Mouse (Mus musculus) R1 (cell line): Measurements from ENCODE around the gene Tnfrsf14.

Experiments
- DNase-seq: peaks from one replicate; pipeline ENCODE4 v3.0.0-alpha.2; 2018; ENCODE audit warnings: low read depth, low spot score

Gene Tnfrsf14

DNA sequence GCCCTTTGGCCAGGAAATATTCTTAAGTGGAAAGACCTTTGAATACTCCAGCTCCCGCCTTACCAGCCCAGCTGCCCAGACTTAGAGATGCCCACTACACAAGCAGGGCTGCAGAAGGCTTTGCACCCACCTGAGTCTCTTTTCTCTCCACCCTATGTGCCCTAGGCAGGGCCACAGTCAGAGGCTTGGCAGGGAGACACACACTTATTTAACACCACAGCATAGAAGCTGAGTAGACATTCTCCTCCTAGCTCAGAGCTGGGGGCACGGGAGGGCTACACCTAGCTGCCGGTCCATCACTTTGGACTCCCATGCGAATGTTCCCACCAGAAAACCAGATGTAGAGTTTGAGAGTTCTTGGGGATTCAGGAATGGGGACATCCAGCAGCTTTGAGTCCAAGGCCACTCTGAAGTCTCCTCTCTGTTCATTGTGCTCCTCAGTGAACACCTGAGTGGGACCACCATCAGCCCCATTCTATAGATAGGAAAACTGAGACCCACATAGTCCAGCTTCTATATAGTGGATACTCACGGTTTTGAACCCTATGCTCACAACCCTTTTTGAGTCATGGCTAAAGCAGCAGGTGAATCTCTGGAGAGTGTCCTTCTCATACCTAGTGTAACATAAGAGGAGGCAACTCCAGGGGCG lies 20.7 kb upstream of the Tnfrsf14 start:
- DNase-seq = no peak

DNA sequence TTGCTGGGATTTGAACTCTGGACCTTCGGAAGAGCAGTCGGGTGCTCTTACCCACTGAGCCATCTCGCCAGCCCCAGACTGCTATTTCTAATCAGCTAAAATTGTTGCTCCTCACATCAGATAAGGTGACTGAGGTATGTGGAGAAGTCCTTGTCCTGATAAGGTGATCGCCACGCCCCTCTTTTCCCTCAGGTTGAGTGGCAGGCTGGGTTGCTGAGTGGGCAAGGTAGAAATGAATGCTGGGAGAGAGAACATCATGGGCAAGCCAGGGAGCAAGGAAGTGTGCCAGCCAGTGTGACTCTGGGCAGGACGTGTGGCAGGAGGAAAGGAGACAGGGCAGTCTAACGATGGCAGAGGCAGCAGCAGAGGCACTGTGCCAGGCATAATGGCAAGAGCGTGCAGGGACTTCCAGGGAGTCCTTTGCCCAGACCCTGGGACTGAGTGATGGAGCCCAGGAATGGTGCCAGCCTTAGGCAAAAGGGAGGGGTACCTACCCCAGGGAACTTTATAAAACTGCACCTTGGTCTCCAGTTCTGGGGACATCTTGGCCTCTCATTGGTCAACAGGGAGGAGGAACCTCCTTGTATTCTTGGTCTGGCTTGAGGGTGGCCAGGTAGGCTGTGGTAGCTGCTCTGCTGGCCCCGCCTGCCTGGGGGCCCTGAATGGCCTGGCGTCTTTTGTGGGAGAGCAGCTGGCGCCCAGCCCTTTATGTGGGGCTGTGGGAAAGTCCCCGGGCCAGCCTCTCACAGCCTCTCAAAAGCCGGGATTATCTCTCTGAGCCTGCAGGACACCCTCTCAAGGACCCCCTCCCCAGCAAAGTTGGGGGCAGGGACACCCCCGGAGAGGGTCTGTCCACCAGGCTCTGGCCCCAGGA lies 19.9 kb upstream of the Tnfrsf14 start:
- DNase-seq = no peak

DNA sequence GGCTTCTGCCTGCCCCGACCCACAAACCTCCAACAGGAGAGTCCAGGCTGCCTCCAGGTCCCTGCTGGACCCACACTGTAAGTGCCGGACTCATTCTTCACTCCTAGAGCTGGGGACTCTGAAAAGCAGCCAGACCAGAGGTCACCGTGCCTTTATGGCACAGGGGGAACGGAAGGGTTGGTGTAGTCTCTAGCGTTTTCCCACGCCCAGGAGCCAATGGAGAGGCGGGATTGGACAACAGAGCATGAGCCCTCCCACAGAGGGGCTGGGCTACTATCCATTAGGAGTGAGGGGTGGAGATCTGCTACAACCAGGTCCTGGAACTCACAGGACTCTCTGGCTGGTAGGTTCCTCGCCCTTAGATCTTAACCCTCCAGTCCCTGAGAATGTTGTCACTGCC lies 18.0 kb upstream of the Tnfrsf14 start:
- peak; percentile 96 for DNase-seq

DNA sequence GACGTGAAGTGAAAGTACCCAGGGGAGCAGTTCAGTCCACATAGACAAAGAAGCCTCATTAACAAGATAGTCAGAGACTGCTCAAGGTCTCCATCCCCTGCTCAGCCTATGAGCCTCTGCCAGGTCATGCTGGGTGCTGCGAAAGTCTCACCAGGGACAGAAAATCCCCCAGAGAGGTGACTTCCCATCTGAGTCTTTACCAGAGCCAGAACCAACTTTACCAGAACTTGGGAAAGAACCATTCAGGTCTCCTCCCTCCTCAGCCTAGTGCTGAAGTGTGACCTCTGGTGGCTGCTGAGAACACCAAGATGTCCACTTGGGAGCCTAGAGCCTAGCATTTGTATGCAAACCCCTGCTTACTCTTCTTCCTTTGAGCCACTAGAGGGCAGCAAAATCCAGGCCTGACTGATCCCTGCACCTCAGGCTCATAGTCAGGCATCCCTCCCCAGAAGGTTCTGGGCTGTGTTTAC lies 15.8 kb upstream of the Tnfrsf14 start:
- peak; percentile 95 for DNase-seq

DNA sequence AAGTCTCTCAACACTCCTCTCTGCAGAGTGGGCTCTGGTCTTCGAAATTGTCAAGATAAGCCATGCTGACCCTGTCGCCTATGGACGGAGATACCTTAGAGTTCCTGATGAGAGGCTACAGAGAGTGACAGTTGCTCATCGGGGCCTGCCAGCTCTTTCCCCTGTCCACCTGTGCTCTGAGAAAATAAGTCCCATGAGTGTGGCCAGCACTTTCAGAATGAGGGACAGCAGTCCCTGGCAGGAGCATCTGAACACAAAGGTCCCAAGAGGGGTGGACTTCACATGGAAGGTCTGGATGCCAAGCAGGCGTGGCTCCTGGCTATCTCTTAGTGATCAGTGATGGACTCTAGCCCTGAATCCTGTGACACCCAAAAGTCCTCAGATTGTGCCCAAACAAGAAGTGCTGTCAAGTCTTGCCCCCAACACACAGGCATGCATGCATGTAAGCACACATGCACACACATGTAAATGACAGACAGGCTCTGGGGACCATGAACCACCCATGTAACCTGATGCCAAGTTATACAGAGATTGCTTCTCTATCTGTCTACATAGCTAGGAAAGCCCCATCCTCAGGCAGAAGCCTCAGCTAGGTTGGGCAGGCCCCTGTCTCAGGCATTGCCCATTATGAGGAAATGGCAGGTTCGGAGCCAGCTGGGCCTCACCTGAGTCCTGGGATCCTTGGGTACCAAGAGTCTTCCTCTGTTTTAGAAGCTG lies 15.1 kb upstream of the Tnfrsf14 start:
- DNase-seq = no peak

DNA sequence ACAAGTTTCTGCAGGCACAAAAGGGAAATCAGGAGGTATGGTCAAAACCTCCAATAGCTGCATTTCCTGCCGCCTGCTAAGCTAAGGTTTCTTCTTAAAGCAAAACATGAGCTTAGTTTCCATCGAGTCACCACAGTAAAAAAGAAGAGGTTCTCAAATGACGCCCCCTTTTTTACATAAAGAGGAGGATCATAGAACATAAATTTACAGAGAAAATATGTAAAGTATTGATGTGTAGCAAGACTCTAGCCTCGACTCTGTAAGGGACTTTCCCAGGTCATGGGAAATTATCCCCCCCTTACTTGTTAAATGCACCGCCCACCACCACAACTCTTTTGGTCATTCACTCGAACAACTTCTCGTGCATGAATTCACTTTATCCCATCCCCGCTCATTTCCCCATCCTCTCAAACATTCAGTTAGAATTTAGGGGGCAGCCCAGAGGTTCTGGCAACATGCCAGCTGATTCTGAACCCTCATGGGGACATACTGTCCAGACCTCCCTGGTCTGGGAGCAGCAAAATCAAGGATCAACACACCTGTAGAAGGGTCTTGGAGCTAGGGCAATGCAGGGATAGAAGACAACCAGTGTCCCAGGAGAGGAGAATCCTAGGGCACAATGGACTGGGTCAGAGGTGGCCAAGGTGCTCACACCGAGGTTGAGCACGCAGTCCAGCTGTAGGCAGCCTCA lies 14.4 kb upstream of the Tnfrsf14 start:
- DNase-seq = peak; percentile 70

DNA sequence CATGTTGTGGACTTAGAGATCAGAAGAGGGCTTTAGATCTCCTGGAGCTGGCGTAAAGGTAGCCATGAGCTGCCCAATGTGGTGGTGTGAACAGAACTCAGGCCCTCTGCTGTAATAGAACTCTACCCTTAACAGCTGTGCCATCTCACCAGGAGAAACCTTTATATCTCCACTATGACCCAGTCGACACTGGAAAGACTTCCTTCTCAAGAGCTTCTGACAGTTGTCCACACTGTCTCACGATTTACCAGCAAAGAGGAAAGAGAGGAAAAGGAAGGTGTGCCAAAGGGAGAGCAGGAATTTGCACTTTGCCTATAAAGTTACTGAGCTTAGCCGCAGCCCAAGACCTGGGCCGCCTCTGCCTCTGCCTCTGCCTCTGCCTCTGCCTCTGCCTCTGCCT lies 13.5 kb upstream of the Tnfrsf14 start:
- DNase-seq = no peak

DNA sequence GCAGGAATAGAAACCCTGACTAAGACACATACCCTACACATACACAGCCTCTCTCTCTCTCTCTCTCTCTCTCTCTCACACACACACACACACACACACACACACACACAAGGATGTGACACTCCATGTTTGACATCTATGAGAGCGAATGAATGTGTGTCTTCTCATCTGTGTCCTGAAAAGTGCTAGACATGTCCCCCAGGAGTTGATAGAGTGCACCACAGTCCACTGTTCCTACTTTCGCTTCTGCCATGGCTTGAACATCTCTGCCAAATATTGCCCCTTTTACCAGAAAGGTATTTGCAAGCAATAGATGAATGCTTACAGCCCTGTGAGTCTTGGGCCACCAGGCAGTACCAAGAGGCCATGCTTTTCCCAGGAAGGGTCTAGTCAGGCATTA lies 11.8 kb upstream of the Tnfrsf14 start:
- no peak for DNase-seq

DNA sequence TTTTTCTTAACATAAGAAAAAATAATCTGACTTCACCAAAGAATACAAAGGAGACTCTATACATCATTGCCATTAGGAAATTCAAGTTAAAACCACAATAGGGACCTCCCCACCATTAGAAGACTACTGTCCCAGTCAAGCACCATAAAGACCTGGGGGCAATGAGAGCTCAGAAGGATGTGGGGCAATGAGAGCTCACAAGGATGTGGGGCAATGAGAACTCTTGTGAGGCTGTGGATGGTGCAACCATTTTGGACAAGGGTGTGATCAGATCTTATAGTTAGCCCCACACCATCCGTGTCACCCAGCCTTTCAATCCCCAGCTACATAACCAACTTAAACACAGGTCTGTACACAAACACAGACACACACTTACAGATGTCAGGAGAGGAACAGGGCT lies 9.4 kb upstream of the Tnfrsf14 start:
- no peak for DNase-seq

DNA sequence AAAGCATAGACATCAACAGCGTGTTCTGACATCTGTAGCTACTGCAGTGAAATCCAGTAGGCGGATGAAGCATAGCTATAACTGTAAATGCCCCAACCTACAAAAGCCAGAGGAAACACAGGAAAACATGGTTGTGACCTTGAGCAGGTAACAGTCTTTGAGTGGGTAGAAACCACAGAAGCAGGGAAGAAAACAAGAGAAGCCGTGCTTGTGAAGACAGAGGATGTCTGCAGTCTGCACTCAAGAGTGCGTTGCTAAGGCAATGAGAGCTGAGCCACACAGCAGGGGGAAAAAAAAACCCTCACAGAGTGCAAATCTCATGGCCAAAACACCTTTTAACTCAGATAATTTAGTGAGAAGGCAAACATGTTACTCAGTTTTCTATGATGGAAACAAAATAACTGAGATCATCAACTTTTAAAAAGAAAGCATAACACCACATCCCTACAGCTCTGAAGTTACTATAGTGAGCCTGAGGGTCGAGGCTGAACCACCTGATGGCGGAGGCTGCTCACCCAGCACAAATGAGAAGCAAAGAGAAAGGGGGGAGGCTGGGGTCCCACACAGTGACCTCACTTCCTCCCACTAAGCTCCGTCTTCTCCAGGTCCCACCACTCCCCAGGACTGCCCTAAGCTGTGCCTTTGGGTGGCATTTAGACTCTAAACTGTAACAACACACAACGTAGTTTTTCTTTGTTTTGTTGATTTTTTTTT lies 8.3 kb upstream of the Tnfrsf14 start:
- no peak for DNase-seq

DNA sequence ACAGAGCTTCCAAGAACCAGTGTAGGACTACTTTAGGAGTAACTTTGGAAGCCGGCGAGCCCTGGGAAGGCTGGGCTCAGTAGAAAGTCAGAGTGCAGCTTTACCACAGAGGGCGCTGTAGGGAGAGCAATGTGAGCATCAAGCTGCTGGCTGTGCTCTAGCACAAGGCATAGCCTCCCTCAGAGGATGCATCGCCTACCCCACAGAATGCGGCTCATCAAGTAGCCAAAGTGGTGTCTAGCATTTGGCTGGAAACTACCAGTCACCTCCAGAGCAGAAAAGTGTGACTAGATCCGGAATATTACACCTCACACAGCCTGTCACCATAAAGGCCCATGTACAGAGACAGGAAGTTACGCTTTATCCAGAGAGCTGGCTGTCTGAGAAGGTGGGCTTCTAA lies 7.4 kb upstream of the Tnfrsf14 start:
- DNase-seq = no peak

DNA sequence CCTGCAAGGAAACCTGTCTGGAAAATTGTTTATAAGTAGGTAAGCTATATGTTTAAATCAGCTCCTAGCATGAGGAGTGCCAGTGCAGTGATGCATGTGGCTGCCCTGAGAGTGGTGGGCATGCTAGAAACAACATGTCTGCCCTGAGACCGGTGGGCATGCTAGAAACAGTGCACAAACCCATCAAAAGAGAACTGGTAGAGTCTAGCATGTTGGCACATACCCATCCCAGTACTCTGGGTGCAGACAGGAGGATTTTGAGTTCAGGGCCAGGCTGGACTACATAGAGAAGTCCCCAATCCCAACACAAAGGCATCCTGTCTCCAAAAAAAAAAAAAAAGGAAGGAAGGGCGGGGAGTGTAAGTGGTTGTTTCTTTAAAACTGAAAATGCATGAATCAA lies 6.4 kb upstream of the Tnfrsf14 start:
- no peak for DNase-seq

DNA sequence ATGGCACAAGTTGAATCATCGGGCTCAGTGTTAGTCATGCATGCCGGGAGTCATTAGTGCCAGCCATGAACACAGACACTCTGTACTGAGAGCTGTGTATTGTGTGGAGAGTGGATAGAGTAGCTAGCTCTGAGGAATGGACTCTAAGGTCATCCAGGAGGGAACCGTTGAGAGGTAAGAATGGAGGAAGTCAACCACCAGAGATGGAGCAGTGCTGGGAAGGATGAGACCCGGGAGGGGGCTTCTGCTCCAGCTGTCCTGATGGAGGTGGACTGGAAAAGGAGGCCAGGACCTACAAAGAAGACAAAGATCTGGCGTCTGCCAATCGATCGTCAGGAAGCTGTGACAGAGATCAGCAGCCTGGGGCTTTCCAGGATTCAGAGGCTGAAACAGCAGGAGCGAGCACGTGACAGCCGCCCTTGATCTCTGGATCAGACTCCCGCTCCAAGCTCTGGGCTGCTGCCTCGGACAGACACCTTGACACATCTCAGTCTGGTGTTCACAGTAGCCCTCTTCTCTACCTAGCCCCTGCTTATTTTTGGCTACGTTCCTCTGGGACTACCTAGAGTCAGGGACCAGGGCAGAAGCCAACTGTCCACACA lies 5.0 kb upstream of the Tnfrsf14 start:
- DNase-seq = no peak

DNA sequence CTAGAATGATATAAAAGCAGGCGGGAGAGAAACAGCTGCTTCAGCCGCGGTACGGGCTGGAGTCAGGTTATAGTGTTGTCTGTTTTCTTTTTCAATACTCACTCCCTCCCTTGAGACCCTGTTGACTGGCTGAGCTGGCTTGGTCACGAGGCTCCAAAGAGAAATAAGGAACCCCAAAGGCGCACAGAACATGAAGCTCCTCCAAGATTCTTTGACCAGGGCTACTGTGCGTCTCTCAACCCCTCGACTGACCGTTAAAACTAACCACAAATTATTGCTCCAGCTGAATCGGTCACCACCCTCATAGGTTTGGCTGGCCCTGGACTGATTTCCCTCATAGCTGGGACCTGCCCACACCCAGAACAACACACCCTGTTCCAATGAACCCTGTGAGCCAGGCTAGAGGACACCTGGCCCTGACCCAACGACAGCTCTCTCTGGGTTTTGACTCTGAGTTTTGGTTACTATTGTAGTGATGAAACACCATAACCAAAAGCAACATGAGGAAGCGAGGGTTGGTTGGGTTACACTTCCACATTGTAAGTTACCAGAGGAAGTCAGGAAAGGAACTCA lies 811 bp upstream of the Tnfrsf14 start:
- DNase-seq = no peak

DNA sequence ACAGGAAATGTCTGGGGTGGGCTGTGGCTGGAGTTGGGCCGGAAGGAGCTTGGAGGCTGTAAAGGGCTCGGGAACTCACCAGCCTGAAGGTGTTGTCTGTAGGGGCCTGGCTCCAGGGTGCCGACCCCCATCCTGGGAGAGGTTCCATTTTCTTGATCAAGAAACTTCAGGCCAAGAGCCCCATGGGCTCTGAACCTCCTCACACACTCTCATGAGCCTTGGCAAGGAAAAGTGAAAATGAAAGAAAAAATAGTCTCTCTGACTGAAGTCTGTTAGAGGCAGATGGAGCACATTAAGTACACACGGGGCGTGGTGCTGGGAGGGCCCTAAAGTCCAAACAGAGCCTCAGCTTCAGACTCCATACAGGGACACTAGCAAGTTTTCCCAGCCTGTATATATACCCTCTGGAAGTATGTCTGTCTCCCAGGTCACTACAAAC lies 445 bp downstream of the Tnfrsf14 start:
- no peak for DNase-seq

DNA sequence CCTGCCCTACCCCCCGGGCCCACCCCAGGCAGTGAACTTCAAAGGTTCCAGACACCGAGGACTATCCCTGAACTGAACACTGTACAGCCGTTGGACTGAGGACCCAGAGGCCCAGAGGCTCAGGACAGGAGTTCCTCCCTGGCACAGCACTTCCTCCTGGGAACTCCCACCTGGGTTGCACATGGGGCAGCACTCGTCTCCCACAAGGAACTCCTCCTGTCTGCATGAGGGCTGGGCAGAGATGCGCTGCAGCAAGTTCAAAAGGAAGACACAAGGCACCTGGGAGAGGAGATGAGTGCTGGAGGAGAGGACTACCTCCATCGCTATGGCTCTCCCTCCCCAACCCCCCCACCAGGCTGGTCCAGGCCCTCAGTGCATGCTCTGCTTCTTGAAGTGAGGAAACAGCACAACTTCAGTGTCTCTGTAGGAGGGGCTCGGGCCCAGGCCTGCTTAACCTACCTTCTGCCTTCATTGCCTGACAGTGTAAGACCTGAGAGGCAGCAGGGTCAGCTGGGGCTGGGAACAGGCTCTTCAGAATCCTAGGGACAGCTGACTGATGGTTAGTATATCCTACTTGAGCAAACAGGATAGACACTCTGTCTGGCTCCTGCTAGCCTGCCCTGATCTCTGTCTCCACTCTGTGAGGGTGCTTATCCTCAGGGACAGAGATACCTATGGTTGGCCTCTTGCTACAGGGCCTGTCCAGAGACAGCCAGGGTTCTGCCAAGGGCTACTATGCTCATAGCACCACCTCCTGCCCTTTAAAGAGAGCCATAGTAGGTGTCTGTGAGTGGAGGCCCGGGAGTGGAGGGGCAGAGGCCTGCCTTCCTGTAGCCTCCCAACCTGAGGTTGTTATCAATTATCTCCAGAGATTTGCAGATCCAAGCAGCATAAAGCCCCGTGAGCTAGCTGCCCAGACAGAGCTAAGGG lies 1.1 kb downstream of the Tnfrsf14 start:
- DNase-seq = no peak

DNA sequence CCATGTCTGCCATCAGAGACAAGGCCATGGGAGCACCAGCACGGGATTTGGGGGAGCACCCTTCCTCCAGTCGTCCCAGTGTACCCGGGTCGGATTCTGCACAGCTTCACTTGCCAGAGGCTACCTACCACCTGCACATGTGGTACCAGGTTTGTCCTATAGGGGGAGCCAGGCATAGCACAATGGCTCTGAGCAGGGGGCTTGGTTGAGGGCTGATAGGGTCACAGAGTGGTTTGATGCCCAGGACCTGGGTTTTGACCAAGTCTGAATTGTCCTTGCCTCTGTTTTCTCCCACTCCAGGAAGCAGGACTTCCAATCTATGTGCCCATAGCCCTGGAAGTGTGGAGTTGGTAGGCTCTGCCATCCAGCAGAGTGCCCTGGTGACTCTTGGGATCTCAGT lies 3.0 kb downstream of the Tnfrsf14 start:
- peak; percentile 73 for DNase-seq

DNA sequence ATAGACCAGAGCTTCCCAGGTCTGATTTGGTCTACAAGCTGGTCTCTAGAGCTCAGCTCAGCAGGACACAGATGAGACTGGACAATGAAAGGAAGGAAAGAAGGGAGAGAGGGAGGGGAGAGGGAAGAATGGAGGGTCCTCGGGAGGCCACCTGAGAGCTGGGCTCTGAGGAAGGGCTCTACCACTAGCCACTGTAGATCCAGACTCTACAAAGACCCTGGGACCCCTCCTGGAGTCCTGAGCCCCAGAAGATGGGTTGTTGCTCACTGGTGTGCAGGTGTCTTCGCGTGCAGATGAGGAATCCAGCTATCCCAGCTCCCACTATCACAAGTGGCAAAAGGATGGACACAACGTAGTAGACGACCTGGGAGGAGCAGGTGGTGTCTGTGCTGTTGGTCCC lies 5.4 kb downstream of the Tnfrsf14 start:
- DNase-seq = no peak

DNA sequence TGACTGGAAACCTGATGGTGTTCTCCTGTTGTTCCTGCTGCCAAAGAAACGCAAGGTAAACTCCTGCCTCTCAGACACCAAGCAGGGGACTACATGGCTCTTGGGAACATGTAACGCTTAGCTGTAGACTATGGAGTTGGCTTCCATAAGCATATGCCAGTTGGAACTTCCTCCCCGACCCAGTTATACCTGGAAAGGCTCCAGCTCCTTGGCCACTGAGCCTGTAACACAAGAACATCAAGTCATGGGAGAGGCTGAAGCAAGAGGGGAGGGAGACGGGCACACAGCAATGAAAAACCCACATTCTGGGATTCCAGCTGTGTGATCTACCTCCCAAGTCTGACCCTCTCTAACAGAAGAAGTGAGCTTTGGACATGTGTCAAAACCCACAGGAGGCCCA lies 6.1 kb downstream of the Tnfrsf14 start:
- DNase-seq = no peak
